Mouse (Mus musculus) adrenal gland (tissue): ENCODE results near the gene Mknk2.
"Not testable (repeated sequence)": the region's sequence is repeated elsewhere in the genome, so short reads cannot be mapped to it uniquely, and the experiment has no call there.

Experiments used
- intact Hi-C: fragments of 180-260 bp; cut with DNase I; formaldehyde crosslinking; loops from one replicate; pipeline ENCODE4 v1.15.1; 2025

Gene Mknk2

DNA sequence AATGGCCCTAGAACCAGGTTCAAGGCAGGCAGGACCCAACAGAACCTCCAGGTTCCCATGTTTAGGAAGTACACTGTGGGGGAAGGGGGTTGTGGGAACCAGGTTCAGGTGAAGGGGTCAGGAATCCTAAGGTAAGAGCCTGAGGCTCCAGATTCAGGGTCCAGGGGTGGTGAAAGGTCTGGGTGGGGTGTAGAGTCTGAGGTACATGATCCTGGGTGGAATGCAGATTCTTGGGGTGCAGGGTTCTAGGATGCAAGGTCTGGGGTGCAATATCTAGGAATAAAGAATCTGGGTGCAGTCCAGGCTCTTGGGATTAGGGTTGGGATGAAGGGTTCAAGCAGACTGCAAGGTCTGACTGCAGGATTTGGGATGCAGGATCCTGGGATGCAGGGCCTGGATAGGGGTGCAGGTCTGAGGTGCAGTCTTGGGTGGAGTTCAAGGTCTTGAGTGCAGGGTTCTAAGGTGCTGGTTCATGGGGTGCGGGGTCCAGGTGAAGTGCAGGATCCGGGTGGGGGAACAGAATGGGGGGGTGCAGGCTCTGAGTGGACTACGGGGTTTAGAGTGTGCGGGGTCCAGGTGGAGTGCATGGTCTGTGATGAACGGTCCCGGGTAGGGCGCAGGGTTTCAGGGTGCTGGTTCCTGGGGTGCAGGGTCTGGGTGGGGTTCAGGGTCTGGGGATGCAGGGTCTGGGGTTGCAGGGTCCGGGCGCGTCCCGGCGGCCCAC lies 22.3 kb downstream of the Mknk2 start:
- intact Hi-C loops = loop anchor here (5.0 kb wide), 1 partner anchor 48 kb away; the partner anchor contains the start of gene Gm49322

DNA sequence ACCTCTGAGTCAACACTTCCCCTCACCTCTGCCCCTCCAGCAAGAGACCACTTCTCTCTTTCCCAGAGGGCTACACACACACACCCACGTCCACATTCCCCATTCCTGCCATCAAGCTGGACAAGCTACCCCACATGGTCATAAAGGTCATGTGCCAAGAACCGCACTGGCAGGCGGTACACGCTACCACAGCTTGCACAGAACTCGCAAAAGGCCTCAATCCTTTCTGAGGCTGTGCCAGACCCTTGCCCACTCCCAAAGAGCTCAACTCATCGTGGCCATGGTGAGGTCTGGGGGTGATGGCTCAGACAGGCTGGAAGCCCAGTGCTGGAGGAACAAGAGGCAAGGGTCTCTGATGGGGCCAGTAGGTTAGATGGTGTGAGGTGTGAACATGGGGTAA lies 23.0 kb downstream of the Mknk2 start:
- intact Hi-C loops = loop anchor here (5.0 kb wide), 1 partner anchor 48 kb away; the partner anchor contains the start of gene Gm49322

DNA sequence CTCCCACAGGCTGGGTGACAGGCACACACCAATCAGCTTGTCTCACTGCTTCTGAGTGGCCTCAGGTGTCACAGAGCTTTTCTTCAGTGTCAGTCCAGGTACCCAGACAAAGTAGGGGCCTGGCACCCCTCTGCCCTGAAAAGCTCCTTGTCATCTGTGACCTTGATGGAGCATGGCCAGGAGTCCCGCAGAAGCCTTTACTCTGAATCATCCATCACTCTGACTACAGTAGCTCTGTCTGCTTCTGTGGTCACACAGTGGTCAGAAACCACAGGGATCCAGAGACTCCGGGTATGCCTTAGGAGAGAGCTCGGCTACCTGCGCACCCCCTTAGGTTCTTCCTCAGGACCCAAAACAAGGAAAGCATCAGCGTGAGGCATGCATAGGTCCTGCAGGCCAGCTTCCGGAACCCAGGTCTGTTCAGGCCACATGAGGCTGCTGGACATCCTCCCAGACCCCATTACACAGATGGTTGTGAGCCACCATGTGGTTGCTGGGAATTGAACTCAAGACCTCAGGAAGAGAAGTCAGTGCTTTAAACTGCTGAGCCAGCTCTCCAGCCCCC lies 24.7 kb downstream of the Mknk2 start:
- intact Hi-C loops = no loop called here

DNA sequence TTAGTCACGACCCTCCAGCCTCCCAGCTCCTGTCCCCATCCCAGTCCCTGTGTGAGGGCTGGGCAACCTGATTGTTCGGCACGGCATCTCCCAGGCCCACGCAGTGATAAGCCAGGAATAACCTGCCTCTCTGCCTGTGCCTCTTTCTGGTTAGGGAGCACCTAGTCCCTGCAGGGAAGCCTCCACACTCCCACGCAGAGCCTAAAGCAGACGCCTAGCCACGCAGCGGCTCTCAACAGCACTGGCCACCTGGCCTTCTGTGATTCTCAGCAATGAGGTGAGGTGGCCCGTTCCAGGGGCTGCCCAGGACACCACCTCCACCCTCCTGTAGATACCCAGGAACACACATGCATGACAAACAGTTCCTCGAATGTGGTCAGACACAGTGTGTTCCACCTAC lies 27.5 kb downstream of the Mknk2 start:
- intact Hi-C loops = no loop called here

DNA sequence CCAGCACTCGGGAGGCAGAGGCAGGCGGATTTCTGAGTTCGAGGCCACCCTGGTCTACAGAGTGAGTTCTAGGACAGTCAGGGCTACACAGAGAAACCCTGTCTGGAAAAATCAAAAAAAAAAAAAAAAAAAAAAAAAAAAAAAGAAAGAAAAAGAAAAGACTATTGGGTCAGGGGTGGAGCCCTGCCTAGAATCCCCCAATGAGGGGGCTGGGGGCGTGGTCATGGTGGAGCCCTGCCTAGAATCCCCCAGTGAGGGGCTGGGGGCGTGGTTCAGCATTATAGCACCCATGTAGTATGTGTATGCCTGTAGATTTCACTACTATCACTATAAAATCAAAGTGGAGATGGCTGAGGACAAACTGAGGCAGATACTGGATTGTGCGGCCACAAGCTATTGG lies 28.0 kb downstream of the Mknk2 start:
- intact Hi-C loops = not testable (repeated sequence)

DNA sequence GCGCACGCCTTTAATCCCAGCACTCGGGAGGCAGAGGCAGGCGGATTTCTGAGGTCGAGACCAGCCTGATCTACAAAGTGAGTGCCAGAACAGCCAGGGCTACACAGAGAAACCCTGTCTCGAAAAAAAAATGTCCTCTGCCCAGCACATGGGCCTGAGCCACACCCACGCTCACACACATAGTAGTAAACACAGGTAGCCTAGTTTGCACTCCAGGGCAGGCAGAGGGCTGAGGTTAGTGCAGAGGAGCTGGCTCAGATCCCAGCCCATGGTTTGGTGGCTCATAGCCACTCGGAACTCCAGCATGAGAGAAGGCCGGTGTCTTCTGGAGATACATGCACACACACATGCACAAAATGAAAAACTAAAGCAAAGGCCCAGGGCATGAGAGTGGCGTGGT lies 31.0 kb downstream of the Mknk2 start:
- intact Hi-C loops = no loop called here

DNA sequence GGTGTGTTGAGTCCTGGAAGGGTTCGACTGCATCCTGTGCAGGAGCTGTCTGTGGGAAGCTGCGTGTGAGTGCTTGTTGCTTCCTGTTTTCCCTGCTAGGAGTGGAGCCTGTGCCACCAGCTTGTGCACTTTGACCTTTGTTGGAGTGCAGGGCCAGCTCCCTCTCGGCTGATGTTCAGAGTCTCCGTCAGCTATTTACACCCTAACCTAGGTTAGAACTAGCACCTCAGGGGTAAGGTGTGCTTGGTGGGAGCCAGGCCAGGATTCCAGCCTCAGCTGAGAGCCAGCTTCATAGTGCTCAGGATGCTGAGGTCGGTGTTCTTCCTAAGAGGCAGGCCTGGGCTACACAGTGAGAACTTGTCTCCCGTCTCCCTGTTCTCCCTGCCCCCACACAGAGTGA lies 42.6 kb downstream of the Mknk2 start:
- intact Hi-C loops = no loop called here

DNA sequence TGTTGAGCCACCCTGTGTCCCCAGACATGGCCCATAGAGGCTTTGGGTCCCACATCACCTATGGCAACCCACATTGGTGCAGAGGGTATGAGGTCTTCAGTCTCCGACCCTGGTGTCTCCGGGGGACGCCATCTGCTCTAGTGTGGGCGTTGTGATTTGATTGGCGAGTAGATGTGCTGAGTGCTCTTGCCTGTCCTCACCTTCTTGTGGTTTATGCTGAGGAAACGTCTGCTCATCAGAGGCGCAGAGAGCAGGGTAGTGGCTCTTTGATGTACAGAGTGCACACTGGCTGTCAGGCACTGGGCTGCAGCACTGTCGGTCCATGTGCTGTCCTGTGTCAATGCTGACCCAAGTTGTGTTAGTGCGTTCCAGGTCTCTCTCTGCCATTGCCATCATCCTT lies 49.0 kb downstream of the Mknk2 start:
- intact Hi-C loops = no loop called here

DNA sequence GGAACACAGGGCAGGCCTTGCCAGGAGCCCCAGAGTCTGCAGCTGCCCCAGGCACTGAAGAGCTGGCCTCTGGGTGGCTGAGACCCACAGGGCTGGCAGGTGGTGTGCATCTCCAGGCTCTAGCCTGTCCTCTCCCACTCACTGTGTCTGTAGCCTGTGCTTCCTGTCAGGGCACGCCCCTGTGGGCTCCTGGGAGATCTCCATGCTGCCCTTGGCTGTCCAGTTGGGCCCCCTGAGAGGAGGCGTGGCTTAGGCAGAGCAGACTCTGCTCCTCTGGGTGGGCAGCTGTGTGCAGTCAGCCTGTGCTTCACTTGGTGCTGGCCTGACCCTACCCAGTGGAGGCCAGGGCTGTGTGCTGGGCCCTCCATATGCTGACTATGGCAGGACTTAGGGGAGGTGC lies 50.2 kb downstream of the Mknk2 start:
- intact Hi-C loops = no loop called here

DNA sequence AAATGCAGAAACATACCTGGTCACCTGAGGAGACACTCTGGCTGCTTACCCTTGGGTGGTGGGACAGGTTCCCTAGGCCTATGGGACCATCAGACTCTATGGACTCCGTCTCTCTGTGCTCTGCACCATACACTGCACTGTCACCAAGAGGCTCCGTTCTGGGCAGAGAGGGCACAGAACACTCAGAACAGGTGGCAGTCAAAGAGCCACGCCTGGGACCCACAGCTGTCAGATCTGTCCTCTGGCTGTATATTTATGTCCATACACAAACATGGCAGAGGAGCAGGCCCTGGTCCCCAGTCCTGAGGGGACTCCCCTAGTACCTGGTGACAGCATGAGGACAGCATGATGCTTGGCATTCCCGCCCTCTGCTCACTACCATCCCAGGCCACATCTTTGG lies 52.1 kb downstream of the Mknk2 start:
- intact Hi-C loops = no loop called here

DNA sequence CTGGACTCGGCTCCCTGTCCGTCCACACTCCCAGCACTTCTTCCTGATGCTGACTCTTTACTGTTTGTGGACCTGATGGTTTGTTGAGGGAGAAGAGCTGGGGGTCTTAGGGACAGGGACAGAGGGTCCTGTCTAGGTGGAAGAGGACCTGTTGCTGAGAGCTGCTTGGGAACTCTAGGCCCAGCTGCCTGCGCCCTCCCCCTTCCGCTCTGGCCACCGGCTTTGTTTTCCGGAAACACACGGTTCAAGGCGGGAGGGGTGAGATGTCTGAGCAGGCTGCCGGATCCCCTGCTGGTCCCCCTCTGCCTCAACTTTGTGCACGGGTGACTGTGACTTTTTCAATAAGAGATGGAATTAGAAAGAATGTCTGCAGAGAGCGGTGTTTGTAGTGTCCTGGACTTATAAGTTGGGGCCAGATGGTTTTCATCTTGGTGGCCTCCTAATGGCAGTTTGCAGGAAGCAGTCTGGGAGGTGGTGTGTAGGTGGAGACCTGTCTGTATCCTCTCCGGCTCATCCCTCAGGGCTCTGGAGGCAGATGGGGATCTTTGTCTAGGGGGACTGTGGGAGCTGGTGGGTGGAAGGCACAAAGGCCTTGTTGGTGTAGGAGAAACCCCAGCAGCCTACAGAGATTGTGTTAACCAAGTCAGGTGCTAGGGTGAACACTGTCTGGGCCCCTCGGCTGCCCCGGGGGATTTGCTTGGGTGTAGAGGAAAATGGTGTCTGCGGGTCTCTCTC lies 54.3 kb downstream of the Mknk2 start:
- intact Hi-C loops = loop anchor here (5.0 kb wide), 1 partner anchor 46 kb away; the partner anchor contains the start of gene Klf16

DNA sequence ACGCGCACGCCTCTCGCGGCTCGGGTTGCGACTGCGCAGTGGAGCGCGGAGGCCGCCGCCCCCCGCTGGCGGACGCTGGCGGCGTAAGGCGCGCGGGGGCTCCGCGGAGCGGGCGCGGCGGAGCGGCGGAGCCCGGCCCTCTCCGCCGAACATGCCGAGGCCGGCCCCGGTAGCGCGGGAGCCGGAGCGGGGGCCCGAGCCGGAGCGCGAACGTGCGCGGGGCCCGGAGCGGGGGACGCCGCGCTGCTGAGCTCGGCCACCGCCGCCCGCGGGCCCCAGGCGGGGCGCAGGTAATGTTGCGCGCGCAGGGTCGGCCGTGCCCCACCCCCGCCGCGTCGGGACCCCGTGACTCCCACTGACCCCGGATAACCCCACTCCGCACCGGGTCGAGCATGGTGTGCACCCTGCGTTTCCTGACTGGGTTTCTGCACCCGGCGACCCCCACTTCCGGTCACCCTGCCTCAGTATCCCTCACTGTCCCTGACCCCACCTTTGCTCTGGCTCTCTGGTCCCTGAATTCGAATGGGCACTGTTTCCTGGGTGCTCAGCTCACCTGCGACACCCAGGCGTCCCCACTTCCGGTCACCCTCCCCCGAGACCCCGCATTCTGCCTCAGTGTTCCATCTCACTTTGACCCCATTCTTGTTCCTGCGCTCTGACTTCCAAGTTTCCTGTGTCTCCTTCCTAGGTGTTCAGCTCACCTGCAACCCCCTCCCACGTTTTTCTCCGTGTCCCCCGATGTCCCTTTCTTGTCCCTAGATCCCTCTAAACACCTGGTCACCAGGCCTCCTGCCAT lies 55.1 kb downstream of the Mknk2 start, which contains the start of gene Csnk1g2:
Csnk1g2 (plus strand) TSS at position 178 of the 796 bp plus-strand sequence.
- intact Hi-C loops = loop anchor here (5.0 kb wide), 1 partner anchor 46 kb away; the partner anchor contains the start of gene Klf16

DNA sequence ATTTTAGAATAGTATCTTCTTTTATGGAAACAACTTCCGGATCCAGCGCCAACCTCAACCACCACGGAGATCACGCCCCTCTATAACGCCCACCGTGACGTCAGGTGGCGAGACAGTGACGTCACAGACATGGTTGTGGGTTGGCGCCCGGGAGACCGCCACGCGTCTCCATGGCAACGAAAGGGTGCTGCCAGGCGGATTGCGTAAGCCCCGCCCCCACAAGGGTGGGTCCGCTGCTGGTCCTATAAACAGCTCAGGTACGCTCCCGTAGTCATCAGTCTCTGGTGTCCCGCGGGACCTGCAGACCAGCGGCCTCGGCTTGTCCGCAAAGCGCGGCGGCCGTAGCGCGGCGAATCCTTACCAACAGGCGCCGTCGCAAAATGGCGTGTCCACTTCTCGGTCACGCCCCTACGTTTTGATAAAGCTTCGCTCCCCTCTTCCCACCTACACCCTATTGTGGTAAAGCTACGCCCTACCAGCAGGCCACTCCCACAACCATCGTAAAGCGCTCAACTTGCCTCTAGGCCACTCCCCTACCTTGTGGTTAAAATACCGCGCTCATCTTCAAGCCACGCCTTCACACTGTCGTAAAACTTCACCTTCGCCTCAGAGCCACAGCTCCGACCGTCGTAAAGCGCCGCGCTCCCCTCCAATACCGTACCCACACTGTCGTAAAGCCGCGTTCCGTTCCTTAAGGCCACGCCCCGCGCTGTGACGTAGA lies 55.8 kb downstream of the Mknk2 start:
- intact Hi-C loops = loop anchor here (5.0 kb wide), 1 partner anchor 45 kb away; the partner anchor contains the start of gene Klf16

DNA sequence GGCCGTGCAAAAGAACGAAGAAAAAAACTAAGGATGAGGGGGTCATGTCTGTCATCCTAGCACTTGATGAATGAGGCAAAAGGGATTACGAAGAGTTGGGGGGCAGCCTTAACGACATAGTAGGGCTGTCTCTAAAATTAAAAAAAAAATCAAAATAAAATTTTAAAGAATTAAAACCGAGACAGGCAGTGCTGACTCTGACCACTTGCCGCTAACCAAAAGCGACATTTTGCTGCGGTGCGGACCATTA lies 56.3 kb downstream of the Mknk2 start:
- intact Hi-C loops = loop anchor here (5.0 kb wide), 1 partner anchor 44 kb away; the partner anchor contains the start of gene Klf16

DNA sequence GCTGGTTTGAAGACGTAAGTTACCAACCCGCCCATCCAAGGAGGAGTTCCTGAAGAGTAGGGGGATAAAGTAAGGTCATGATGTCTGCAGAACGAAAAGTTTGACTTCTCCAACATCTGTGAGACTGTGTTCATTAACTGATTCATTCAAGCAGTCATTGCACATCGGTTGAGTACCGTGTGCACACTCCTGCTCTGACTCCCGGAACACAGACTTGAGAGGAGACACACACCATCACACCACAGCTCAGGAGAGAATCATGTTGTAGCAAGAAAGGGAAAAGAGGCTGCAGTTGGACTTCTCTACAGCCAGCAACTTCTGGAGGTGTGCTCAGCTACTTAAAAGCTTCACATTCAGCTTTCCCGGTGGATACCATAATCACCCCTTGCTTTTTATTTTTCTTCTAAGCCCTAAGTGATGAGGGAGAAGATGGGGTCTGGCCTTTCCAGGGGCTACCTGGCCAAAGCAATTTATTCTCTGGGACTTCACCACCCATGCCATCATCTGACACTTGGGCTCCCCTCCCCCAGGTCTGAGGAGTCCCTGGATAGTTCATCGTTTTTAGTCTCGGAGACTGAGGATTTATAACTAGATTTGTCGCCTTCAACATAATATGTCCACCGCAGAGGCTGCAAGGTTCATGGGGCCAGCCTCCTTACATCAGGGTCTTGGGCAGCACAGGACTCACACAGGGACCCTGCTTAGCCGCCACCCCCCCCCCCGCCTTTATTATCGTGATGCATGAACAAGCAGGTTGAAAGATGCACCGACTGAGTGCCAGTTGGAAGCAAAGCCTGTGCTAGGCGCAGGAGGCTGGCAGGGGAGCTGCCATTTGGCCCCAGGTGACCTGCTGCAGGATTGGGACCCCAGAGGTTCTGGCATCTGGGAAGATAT lies 56.9 kb downstream of the Mknk2 start:
- intact Hi-C loops = loop anchor here (5.0 kb wide), 1 partner anchor 44 kb away; the partner anchor contains the start of gene Klf16

DNA sequence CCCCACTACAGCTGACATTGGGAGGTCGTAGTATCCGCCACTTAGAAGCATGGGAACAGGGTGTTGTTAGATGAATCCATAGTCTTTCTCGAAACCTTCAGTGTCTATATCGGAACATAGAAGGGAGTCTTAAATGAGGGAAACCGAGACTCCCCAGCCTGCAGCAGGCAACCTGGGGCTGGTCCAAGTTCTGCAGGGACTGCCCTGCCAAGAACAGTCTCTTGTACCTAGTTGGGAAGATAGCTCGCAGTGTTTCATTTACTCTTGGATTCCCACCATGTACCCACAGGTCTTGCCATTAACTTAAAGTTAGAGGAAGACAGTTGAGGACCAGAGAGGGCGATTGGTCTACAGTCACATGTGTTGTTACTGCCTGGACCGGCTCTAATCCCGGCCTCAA lies 57.5 kb downstream of the Mknk2 start:
- intact Hi-C loops = loop anchor here (5.0 kb wide), 1 partner anchor 43 kb away; the partner anchor contains the start of gene Klf16

DNA sequence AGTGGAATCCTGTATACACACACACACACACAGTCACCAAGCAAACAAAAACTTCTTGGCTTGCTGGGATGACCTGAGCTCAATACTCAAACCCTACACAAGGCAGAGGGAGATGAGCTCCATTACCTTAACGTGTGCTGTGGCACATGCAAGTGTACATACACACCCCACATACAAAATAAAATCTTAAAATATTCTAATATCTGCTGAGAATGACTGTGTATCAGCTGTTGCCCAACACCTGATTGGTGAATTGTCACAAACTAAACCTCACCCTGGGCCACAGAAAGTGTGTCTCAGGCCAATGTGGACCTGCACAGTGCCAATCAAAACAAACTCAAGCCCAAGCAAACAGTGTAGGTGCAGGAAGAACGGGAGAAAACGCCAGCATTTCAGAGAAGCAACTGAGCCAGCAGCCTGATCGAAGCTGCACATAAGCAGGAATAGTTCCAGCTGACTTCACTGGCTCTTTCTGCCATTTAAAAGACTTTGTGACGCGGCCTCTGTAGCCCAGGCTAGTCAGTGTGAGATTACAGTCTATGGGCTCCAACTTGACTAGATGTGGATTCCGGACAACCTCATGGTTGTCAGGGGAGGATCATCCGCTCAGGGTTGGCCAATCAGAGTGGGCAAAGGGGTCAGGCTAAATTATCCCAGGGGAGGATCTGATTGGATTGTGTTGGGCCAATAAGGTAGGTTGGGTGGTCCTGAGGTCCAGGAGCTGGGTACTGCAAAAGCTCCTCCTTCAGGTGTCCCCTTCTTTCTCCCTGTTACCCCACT lies 58.3 kb downstream of the Mknk2 start:
- intact Hi-C loops = loop anchor here (5.0 kb wide), 1 partner anchor 42 kb away; the partner anchor contains the start of gene Klf16

DNA sequence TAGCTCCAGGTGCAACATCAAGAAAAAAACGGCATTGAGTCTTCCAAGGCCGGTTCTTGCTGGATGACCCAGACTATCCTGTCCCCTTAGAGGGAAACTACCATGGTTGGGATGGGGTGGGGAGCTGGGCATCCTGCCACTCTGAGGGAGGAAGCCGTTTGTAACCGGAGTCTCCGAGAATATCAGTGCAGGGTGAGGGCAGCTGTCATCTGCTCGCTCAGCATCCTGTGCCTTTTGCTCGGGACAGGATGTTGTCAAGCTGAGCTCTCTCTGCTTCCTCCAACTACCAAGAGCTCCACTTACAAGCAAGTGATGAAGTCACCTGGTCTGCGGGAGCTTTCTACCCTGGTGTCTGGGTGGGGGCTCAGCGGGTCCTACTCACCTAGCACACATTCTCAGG lies 59.7 kb downstream of the Mknk2 start:
- intact Hi-C loops = no loop called here
